Mouse (Mus musculus) forebrain, embryonic 14.5 days (tissue): Measurements from ENCODE around the gene Casc3. TPM values are rescaled to one million over a fixed set of nuclear protein-coding genes. Genes with fewer than 3 reads are reported as not detected.
A peak's percentile ranks its signal among the peaks of the same experiment; 100 is the strongest.

Experiments used
- ATAC-seq: fragments of 200-750 bp; cut with Nextera tagmentation; 2 replicates; pipeline ENCODE4 v1.8.0; 2017; ENCODE audit warnings: mild to moderate bottlenecking, moderate library complexity
- DNase-seq: peaks from one replicate; pipeline ENCODE4 v3.0.0-alpha.2; 2015; ENCODE audit warnings: low spot score
- H3K27ac ChIP-seq: fragments of 300-500 bp; sonication (generic); 2 replicates; pipeline ENCODE4 v1.5.1; 2014; ENCODE audit warnings: low read depth, mild to moderate bottlenecking, control low read depth, low read length, moderate library complexity
- H3K27me3 ChIP-seq: fragments of 300-500 bp; sonication (generic); replicated peaks from 2 replicates; pipeline ENCODE4 v1.6.1; 2014; ENCODE audit warnings: low read length, control low read depth, mixed read lengths; ENCODE audit not compliant: control insufficient read depth, insufficient read depth
- H3K36me3 ChIP-seq: fragments of 300-500 bp; sonication (generic); 2 replicates; pipeline ENCODE4 v1.6.1; 2014; ENCODE audit warnings: low read length, control low read depth; ENCODE audit not compliant: control insufficient read depth, insufficient read depth
- H3K4me1 ChIP-seq: fragments of 300-500 bp; sonication (generic); 2 replicates; pipeline ENCODE4 v1.6.1; 2014; ENCODE audit warnings: antibody characterized with exemption, low read length, control low read depth; ENCODE audit not compliant: control insufficient read depth, insufficient read depth
- H3K4me2 ChIP-seq: fragments of 300-500 bp; sonication (generic); 2 replicates; pipeline ENCODE4 v1.6.1; 2014; ENCODE audit warnings: mild to moderate bottlenecking, control low read depth, low read length
- H3K4me3 ChIP-seq: fragments of 300-500 bp; sonication (generic); 2 replicates; pipeline ENCODE4 v1.5.1; 2014; ENCODE audit warnings: low read depth, low read length, control low read depth
- H3K9ac ChIP-seq: fragments of 300-500 bp; sonication (generic); 2 replicates; pipeline ENCODE4 v1.6.1; 2014; ENCODE audit warnings: mild to moderate bottlenecking, low read length, control low read depth, moderate library complexity
- H3K9me3 ChIP-seq: fragments of 300-500 bp; sonication (generic); replicated peaks from 2 replicates; pipeline ENCODE4 v1.6.1; 2016; ENCODE audit warnings: low read length, control low read depth, mixed read lengths; ENCODE audit not compliant: control insufficient read depth
- WGBS: fragments of 180-500 bp; shearing (Covaris S2); extraction: QIAGEN DNeasy Blood & Tissue Kit; methylation state at CpG from one replicate; pipeline ENCODE4 v1.1.7; 2014; 5-methylcytosine and 5-hydroxymethylcytosine counted together
- polyA plus RNA-seq: library from polyadenylated mRNA; unstranded; fragments of >200 nt; fragmentation: Nextera tagmentation; extraction: Ambion mirVana; gene quantifications from 2 replicates; pipeline ENCODE4 v1.2.1, GENCODE M21; 2014

The Casc3 gene
- polyA plus RNA-seq, 1 experiment from 2014 or later: 41.0 TPM

GRCm38 (mm10) chr11:98858759-98859731, 54.3 kb downstream of the Casc3 start:
- H3K4me3 ChIP-seq: no peak overlapping the region
- 0 out of 2 replicates have a peak, but pooled peaks cover 3% of the 10 kb centered on the region for H3K4me1 ChIP-seq
- H3K4me2 ChIP-seq: no peak overlapping the region
- H3K9me3 ChIP-seq: no peaks in the 10 kb centered on the region
- no peaks in the 10 kb centered on the region for H3K36me3 ChIP-seq
- DNase-seq (peak; percentile 92), ATAC-seq (peak; percentile 54; the same call in 1 of the 2 replicates)
- no peak overlapping the region for H3K9ac ChIP-seq
- WGBS: 36% methylated on average over 14 of the region's 14 CpGs
- no peaks in the 10 kb centered on the region for H3K27me3 ChIP-seq
- H3K27ac ChIP-seq: no peak overlapping the region

DNA sequence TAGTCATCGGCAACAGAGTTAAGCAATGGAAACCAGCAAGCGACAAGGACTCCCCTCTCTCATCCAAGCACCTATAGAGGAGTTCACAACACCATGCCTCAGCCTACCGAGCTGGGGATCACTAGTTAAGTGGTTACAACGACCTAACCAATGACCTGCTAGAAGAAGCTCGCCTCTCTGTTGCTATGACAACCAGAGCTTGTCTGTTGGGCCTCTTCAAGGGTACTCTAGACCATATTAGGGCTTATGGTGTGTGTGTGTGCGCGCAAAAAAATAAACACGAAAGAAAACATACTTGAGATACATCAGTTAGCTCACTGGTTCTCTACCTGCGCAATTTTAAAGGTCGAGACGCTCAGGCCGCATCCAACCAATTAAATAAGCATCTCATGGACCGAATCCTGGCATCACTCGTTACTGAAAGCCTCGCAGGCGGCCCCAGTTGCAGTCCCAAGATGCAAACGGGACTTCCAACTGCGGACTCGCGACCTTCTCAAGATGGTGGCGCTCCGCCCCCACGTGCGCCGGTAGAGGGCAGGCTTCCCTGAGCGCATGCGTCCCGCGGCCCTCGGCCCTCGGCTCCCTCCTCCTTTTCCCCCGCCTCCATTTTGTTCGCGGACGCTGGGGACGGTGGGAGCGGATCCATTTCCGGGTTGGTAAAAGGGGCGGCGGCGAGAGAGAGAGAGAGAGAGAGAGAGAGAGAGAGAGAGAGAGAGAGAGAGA, 58.5 kb downstream of the Casc3 start, which contains the start of gene Wipf2:
Gene Wipf2, plus strand, starts transcription at position 611 of the 723 bp plus-strand sequence.
- Histone ChIP-seq H3K9ac (peak within 1 kb of the TSS; percentile 72), H3K4me3 (peak within 1 kb of the TSS; percentile 62), H3K9me3 (no peaks in the 10 kb centered on the region), H3K27ac (peak within 1 kb of the TSS; percentile 93), H3K36me3 (peaks cover 18% of the 10 kb centered on the region; the same call in 1 of the 2 replicates), H3K4me1 (peaks cover 8% of the 10 kb centered on the region), H3K27me3 (no peaks in the 10 kb centered on the region), H3K4me2 (peak within 1 kb of the TSS; percentile 67)
- peak; percentile 98 for DNase-seq
- peak; percentile 92 for ATAC-seq
- 8% methylated on average over 38 of the region's 41 CpGs for whole genome bisulfite sequencing

GRCm38 (mm10) chr11:98863751-98864429, 59.2 kb downstream of the Casc3 start:
- H3K4me3 ChIP-seq: peak overlapping the region; percentile 62
- peak overlapping the region; percentile 93 for H3K27ac ChIP-seq
- peaks cover 8% of the 10 kb centered on the region for H3K4me1 ChIP-seq
- H3K9me3 ChIP-seq: no peaks in the 10 kb centered on the region
- H3K36me3 ChIP-seq: peaks cover 24% of the 10 kb centered on the region; the same call in 1 of the 2 replicates
- ATAC-seq (peak; percentile 74), DNase-seq (peak; percentile 79)
- no peaks in the 10 kb centered on the region for H3K27me3 ChIP-seq
- peak overlapping the region; percentile 72 for H3K9ac ChIP-seq
- H3K4me2 ChIP-seq: peak overlapping the region; percentile 67
- under 1% methylated on average over 37 of the region's 39 CpGs for WGBS

DNA sequence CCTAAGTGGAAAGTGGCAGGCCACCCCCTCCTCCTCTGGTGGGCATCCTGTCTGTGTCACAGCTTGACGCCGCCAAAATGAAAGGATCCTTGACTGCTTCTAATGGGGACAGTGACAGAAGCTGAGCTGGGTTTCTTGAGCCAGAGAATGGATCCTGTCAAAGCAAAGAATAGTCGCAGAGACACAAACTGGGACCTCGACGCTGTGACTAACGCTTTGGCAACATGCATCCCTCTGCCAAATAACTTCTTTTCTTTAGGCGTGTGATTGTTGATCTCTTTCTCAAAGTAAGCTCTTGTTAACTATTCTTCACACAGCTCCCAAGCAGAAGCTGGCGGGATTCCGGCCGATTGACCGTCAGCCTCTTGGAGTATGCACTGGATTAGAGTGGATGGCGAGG, 62.6 kb downstream of the Casc3 start:
- peaks cover 39% of the 10 kb centered on the region for H3K36me3 ChIP-seq
- H3K4me2 ChIP-seq: no peak overlapping the region
- H3K4me1 ChIP-seq: peaks cover 8% of the 10 kb centered on the region
- 56% methylated on average over 12 of the region's 12 CpGs for WGBS
- no peak overlapping the region for H3K9ac ChIP-seq
- H3K27ac ChIP-seq: no peak overlapping the region
- ATAC-seq (no peak), DNase-seq (peak; percentile 41)
- H3K27me3 ChIP-seq: no peaks in the 10 kb centered on the region
- no peak overlapping the region for H3K4me3 ChIP-seq
- H3K9me3 ChIP-seq: no peaks in the 10 kb centered on the region

GRCm38 (mm10) chr11:98869906-98870305, 65.2 kb downstream of the Casc3 start:
- Histone ChIP-seq H3K27ac (no peak overlapping the region), H3K4me1 (no peaks in the 10 kb centered on the region), H3K4me2 (no peak overlapping the region), H3K36me3 (peaks cover 40% of the 10 kb centered on the region), H3K27me3 (no peaks in the 10 kb centered on the region), H3K9ac (no peak overlapping the region), H3K9me3 (no peaks in the 10 kb centered on the region), H3K4me3 (no peak overlapping the region)
- ATAC-seq (no peak), DNase-seq (no peak)
- WGBS: 92% methylated on average over 8 of the region's 8 CpGs

DNA sequence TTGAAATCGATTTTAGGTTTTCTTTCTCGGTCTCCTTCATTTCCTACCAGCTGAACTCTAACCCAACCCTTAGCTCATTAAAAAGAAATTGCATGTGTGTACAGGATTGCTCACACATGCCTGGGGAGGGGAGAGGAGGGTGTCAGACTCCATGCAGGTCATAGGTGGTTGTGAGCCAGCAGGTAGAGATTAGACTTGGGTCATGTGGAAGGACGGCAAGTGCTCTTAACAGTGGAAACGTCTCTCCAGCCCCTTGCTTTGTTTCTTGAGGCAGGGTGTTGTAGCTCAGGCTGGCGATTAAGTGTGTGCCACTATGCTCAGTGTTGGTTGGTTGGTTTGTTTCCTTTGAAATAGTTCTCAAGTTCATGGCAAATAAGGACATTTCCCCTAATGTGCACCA, 66.1 kb downstream of the Casc3 start:
- Histone ChIP-seq H3K4me3 (no peak overlapping the region), H3K9me3 (no peaks in the 10 kb centered on the region), H3K4me2 (no peak overlapping the region), H3K27me3 (no peaks in the 10 kb centered on the region), H3K36me3 (peaks cover 40% of the 10 kb centered on the region), H3K4me1 (no peaks in the 10 kb centered on the region), H3K27ac (no peak overlapping the region), H3K9ac (no peak overlapping the region)
- 77% methylated on average over 5 of the region's 5 CpGs for WGBS
- no peak for ATAC-seq
- DNase-seq: no peak

GRCm38 (mm10) chr11:98871416-98871815, 66.7 kb downstream of the Casc3 start:
- no peak for DNase-seq
- Histone ChIP-seq H3K9me3 (no peaks in the 10 kb centered on the region), H3K4me2 (no peak overlapping the region), H3K9ac (no peak overlapping the region), H3K36me3 (peaks cover 39% of the 10 kb centered on the region), H3K4me3 (no peak overlapping the region), H3K27me3 (no peaks in the 10 kb centered on the region), H3K27ac (no peak overlapping the region), H3K4me1 (no peaks in the 10 kb centered on the region)
- WGBS: 63% methylated on average over 4 of the region's 4 CpGs
- no peak for ATAC-seq

DNA sequence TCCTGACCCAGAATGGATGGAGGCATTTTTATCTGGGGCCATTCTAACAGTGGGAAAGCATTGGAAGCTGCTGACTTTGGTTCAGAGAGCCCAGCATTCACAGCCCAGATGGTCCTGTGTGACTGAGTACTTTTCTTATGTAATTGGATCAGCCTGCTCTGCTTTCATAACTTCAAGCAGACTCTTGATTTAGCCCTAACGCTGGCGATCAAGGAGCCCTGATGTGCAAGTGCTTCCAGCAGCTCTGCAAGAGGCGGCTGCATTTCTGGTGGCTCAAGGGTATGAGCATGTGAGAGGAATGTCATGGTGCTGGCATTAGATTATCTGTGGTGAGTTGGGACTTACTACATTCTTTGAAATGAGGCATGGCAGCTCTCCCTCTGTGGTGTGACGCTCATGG, 67.3 kb downstream of the Casc3 start:
- Histone ChIP-seq H3K9ac (no peak overlapping the region), H3K9me3 (no peaks in the 10 kb centered on the region), H3K27me3 (no peaks in the 10 kb centered on the region), H3K4me1 (no peaks in the 10 kb centered on the region), H3K4me2 (no peak overlapping the region), H3K36me3 (peaks cover 34% of the 10 kb centered on the region), H3K4me3 (no peak overlapping the region), H3K27ac (peak overlapping the region; percentile 18; the same call in 1 of the 2 replicates)
- 67% methylated on average over 4 of the region's 4 CpGs for WGBS
- ATAC-seq (no peak), DNase-seq (peak; percentile 20)
